Mouse (Mus musculus) olfactory bulb, adult 2 months (tissue): Measurements from ENCODE around the gene Pofut1.

Source experiments
- CTCF ChIP-seq: fragments of 200-500 bp; IDR thresholded peaks from 2 replicates; pipeline ENCODE4 v1.5.1; 2012; ENCODE audit warnings: low read depth, mild to moderate bottlenecking, low read length, moderate library complexity; ENCODE audit not compliant: insufficient read depth
- POLR2A ChIP-seq: fragments of 200-500 bp; IDR thresholded peaks from 2 replicates; pipeline ENCODE4 v1.6.1; 2012; ENCODE audit warnings: mild to moderate bottlenecking, low read depth, low read length, moderate library complexity; ENCODE audit not compliant: insufficient read depth

DNA sequence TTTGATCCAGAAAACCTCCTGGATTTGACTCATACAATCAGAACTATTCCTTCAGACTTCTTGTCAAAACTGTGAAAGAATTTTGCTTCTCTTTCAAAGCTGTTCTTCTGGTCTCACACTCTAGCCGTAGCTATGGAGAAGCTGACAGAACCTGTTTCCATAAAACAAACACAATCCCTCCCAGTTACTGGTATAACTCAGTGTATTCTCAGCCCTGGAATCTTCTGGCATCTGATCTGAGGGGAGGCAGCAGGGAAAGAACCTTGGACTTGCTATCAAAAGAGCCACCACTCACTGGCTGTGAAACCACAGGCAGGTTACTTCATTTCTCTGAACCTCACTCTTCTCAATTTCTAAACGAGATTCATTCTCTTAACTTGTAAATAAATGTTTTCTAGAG lies 2.9 kb upstream of the Pofut1 start:
- TF ChIP-seq POLR2A (no peak), CTCF (no peak)
